Mouse (Mus musculus) ES-E14 (cell line): ENCODE results near the gene Mphosph9.

Experiments
- CHD2 ChIP-seq: IDR thresholded peaks from 2 replicates; pipeline ENCODE4 v1.6.1; 2014; ENCODE audit warnings: mild to moderate bottlenecking, low read depth, low read length, inconsistent platforms
- HCFC1 ChIP-seq: IDR thresholded peaks from 2 replicates; pipeline ENCODE4 v1.6.1; 2012; ENCODE audit warnings: low read length, inconsistent platforms, borderline replicate concordance; ENCODE audit not compliant: insufficient read depth
- MAFK ChIP-seq: IDR thresholded peaks from 2 replicates; pipeline ENCODE4 v1.6.1; 2014; ENCODE audit warnings: mild to moderate bottlenecking, low read depth, low read length, inconsistent platforms; ENCODE audit not compliant: insufficient read depth
- ZC3H11A ChIP-seq: IDR thresholded peaks from 2 replicates; pipeline ENCODE4 v1.6.1; 2012; ENCODE audit warnings: low read depth, mild to moderate bottlenecking, inconsistent platforms, low read length, borderline replicate concordance
- ZNF384 ChIP-seq: IDR thresholded peaks from 2 replicates; pipeline ENCODE4 v1.6.1; 2012; ENCODE audit warnings: low read depth, low read length, inconsistent platforms

- TF ChIP-seq CHD2 (no peak), MAFK (no peak), ZC3H11A (no peak), ZNF384 (no peak), HCFC1 (no peak)
Measured at GRCm38 (mm10) chr5:124330086-124330485, 2.3 kb upstream of the Mphosph9 start.
